Mouse (Mus musculus) right cerebral cortex, adult 18-20 months (tissue): ENCODE measurements around the gene Iqschfp.

ENCODE experiments used
- DNase-seq: peaks from one replicate; pipeline ENCODE4 v3.0.0; 2022; ENCODE audit warnings: mixed read lengths

Gene Iqschfp

DNA sequence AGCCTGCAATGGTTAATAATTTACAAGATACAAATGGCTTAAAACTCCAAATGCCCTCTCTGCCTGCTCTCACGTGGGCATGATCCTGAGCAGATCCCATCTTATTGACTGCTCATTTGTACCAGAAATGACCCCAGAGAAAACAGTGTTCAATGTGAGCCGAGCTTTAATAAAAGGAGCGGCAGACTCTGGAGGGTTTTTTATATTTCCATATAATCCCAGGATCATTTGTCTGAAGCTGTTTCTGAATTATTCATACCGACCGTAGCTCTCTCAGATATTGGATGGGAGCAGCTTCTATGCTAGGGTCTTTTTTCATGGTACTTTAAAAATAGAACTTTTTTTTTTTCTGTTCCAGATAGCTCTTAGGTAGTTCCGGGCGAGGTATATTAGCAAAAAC lies 67.6 kb downstream of the Iqschfp start:
- DNase-seq = no peak

DNA sequence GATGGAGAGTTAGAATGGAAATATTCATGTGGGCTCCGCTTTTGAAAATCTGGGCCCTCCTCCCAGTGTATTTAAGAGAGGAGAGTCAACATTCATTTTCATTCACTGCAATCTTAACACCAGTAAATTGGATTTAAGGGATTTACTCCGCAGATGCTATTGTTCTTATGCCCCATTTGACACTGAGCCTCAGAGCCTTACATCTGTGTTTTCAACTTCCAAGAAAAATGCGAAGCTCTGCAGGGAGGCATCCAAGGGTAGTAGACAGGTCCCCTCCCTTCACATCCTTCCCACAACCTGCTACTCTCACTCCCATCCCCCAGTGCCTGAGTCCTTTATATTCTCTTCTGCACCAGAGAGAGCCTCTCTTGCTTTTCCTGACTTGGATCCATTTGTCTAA lies 68.1 kb downstream of the Iqschfp start:
- no peak for DNase-seq

DNA sequence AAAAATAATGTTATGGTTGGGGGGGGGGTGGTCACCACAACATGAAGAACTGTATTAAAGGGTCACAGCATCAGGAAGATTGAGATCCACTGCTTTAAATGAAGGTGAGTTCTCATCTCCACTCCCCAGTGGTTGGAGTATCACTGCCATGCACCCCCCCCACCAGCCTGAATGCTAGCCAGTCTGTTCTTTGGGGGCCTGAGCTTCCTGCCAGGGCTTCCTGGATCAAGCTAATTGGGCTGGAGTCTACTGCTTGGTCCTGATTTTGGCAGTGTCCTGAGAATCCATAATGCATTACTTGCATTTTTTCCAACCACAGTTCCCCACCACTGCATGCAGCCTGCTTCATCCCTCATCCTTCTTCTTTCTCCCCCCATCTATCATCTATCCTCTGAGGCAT lies 68.7 kb downstream of the Iqschfp start:
- DNase-seq = no peak

DNA sequence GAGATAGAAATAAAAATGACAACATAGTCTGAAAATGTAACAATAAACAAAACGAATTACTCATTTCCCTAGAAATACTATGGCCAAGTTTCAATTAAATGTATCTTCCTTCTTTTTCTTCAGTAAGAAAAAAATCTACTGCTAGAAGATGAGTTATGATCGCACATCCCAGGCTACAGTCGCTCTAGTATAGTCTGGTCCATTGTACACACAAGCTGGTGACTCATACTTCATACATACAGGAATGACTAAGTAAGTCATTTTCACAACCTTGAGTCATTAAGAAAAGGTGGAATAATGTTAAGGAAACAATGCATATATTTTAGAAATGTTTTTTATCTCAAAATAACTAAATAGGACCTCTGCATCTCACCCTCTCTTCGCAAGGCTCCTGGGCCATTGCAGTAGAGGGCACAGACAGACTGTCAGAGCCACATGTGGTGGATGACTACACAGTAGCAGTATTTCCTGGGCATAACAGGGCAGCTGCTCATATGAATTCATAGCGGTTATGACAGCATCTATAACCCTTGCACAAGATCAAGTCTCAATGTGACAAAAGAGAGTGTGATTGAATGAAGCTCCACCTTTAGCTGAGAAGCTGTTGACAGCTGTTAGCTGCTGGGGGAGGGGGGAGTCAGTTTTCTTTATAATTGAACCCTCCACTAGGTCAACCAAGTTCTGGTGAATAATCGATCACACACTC lies 70.1 kb downstream of the Iqschfp start:
- DNase-seq = no peak

DNA sequence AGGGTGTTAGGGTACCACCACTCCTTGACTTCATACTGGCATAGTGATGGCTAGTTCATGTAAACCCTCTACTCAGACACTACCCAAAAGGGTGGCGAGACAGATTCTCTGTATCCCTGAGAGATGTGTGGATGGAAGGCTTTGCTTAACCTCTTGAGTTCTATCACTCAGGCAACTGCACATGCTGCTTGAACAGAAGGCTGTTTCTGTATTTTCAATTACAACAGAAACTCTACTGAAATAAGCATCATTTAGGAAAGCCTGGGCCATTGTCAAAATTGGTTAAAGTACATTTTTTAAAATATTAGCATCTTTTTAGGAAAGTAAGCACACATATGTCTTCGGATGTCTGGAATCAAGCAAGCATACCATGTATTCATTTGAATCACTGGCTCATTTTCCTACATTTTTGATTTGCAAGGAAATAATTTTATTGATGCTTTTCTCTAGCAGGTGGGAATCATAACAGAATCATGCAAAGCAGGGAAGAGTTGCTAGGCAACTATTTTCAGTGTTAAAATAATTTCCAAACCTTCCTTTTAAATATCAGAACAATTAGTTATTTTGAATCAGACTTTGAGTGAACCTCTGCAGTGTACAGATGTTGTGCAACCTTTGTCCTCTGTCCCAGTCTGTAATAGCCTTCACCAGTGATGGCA lies 82.4 kb downstream of the Iqschfp start:
- DNase-seq = no peak

DNA sequence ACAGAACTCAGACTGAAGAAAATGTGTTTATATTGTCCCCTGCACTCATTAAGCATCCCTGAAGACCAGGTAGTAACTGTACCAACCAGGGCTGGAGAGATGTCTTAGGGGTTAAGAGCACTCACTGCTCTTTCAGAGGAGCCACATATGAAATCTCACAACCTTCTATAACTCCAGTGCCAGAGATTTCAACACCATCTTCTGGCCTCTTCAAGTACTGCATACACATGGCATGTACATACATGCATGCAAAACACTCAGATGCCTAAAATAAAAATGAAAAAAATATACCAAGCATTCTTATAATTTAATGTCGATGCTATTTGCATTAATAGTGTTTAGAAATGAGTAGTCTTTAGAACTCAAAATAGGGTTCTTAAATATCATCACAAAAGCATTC lies 88.0 kb downstream of the Iqschfp start:
- no peak for DNase-seq

DNA sequence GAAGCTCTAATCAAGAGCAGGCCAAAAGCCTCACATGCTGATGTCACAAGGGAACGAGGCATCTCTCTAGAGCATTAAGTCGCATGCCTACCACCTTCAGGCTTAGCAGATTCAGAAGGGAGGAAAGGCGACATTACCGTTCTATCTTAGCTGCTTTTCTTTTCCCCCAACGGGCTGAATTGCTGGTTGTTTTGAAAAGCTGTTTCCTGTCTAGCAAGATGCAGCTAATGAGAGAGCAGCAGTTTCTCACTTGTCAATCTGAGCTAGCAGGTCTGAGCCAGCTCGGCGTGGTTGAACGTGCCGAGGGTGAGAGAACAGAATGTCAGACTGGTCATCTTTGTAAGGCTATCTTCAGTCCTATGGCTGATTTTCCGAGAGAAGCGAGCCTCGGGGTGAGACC lies 91.3 kb downstream of the Iqschfp start:
- DNase-seq = no peak

DNA sequence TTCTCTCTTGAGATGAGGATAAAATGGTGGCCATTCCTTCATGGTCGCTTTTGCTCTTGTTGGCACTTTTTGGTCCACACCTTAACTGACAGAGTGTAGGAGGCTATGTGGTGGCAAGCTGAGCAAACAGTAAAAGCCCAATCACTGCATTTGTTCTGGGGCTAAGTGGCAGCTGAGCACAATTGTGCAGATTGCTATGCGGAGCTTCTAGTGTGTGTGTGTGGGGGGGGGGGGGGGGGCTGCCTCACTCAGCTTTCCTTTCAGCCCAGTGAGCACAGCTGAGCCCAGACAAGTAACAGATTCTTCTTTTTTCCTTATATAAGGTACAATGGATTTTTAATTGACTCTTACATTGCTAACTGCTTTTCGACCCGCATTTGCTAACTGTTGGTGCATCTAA lies 110.4 kb downstream of the Iqschfp start:
- peak; percentile 2 for DNase-seq

DNA sequence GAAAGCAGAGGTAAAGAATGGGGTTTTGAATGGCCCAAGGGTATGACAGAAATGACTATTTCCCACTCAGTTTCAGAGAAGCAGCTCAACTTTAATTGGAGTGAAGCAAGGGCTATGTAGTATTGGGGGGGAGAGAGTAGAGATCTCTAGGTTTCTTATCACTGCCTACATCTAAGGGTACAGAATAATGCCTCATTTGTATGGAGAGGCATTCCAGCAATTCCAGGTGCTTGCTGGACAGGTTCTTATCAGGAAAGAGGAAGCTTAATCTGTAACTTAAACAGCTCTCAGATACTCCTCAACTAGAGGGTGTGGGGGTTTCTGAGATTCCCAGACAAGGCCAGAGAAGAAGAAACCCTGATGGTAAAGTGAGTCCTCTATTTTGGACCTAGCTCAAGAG lies 120.3 kb downstream of the Iqschfp start:
- DNase-seq = no peak

DNA sequence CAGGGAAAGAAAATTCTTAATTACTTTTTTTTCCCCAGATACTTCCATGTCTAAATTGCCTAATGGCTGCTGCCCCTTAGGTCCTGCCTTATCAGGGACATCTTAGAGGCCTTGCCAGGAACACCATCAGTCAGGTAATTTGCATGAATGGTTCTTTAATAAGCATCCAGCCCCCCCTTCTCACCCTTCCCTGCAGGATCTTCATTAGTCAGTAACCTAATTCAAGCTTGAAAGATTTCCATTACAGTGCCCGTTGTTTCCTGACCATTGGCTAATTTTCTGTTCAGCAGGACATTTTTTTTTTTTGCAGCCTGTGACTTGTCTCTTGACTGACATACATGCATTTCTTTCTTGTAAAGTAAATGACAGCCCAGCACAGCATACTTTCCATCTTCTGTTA lies 123.8 kb downstream of the Iqschfp start:
- DNase-seq = no peak

DNA sequence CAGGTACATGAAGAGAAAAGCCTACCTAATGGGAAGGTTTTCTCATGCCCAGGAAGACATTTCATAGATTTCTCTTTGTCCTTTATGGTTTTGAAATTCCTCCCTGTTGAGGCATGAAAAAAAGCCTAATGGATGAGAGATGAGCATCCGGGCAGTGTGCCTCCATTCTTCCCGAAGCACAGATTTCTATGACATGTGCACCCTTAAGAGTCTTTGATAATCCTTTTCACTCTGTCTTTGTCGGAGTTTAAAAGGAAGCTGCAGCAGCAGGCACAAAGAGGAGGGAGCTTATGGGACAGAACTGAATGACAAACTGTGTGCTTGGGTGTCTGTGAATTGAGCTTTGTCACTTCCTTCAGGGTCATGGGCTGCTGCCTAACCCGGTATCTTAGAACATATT lies 127.4 kb downstream of the Iqschfp start:
- DNase-seq = no peak

DNA sequence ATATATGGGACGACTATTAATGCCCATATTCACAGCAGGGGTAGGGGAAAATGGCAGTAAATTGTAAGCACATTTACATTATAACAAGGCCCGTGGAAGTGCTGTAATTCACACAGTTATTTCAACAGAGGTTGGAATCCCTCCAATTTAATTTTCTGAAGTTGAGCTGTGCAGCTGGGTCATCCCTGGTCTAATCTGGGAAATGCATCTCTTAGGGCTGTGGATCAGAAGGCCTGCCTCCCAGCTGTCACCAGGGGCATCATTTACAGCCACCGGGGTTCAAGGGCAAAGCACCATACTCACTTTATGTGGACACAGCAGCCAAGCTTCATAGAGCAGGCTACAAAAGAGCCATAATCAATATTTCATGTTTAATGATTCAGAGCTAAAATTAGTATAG lies 144.1 kb downstream of the Iqschfp start:
- no peak for DNase-seq

DNA sequence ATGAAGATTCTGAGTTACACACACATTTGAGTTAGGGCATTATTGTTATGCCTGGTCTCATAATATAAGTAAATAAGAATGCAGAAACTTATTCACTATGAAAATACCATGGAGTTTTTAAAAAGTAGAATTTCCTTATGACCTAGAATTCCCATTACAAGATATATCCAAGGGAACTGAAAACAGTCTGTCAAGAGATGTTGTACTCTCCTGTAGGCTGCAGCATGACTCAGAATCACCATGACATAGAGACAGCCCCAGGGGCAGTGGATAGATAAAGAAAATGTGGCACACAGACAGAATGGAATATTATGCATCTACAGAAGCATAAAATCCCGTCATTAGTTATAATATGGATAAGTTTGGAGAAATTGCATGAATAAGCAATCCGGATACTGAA lies 150.9 kb downstream of the Iqschfp start:
- DNase-seq = no peak

DNA sequence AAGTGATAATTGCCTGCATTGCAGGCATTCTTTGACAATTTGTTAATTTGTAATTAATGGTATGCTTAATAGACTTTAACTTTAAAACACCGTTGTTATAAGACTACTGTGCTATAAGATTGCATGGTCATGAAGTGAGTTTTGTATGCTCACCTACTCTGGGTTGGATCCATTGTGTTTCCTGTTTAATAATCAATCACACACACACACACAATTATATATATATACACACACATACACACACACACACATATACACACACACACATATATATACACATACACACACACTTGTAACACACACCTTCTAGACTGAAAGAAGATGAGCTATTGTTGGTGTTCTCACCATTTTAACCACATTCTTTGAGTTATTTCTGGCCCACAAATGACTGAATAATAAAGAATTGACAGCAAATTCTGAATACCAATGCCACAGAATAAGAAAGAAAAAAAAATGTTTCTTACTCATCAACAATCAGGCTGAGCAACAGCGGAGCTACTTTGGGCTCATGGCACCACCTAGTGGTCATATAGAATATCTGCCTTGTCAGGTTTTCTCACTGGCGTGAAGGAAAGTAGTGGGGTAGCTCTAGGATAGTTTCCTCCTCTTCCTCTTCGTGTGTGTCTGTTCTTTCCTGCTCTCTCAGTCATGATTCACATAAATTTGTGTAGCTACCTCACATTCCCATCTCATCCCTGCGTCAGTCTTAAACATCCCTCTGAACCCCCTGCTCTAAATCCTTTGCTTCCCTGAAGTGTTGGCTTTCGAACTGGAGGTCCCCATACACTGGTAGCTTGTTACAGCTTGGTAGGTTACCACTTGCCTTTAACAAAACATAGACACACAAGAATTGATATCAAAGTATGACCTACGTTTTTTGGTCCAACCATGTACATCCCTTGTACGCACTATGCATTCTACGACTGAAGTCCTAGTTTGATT lies 153.7 kb downstream of the Iqschfp start:
- peak; percentile 60 for DNase-seq

DNA sequence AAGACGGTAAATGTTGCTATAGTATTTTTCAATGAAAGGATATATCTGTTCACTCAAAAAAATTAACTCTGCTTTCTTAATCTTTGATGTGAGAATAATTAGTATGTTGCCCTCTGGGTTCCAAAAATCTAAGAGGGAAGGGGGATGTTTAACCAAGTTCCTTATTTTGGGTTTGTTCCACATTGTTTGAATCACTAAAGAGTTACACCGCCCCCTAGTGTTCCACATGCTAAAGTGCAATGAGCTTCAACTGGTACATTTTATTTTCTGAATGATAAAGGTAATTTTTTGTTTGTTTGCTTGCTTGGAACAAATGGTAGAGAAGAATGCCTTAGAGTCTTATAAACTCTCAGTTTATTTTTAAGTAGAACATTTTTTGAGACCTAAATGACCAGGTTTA lies 161.5 kb downstream of the Iqschfp start:
- no peak for DNase-seq

DNA sequence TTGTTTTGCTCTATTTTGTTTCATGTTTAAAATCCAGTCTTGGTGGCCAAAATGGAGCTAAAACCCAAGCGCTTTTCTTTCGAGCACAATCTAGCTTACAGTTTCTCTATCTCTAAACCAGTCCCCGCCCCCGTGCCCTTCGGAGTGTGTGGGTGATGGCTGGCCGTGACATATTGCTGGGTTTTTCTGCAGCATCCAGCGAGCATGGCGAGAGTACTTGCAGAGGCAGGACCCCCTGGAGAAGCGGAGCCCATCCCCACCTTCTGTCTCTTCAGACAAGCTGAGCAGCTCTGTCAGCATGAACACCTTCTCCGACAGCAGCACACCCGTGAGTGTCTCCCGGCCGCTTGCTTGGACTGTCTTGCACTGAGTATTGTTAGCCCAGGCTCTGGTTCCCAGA lies 163.0 kb downstream of the Iqschfp start:
- DNase-seq = peak; percentile 71

DNA sequence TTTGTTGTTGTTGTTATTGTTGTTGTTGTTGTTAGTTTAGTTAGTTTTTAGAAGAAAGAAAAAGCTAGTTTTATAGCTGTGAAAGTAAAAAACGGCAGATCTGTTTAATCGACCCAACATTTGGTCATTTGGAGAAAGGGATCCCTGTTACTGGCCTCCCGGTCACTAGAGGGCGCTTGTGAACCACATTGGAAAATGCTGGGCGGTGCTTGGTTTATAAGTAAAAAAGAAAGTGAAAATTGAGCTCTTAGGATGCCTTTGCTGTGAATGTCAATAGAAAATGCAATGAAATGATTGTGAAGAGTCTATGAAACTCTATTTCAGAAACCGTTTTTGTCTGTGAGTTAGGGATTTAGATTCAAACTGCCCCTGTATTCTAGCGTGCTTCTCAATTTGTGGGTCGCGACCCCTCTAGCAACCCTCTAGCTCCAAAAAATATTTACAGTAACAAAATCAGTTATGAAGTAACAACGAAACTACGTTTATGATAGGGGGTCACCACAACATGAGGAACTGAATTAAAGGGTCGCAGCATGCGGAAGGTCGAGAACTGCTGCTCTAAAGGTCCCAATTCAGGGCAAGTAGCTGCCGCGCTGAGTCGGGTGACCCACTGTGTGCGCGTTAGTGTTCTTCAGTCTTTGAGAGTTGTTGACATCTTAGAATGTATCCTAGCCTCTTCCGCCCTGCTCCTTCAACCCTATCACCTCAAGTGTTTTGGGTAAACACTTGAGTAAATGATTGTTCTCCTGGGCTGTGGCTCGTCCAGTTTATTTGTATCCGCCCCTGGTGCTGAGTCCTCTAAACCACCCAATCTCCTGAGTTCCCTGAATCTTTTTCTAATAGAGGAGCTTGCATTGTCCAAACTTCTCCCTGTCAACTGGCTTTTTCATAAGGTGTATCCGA lies 164.6 kb downstream of the Iqschfp start:
- DNase-seq = peak; percentile 75

DNA sequence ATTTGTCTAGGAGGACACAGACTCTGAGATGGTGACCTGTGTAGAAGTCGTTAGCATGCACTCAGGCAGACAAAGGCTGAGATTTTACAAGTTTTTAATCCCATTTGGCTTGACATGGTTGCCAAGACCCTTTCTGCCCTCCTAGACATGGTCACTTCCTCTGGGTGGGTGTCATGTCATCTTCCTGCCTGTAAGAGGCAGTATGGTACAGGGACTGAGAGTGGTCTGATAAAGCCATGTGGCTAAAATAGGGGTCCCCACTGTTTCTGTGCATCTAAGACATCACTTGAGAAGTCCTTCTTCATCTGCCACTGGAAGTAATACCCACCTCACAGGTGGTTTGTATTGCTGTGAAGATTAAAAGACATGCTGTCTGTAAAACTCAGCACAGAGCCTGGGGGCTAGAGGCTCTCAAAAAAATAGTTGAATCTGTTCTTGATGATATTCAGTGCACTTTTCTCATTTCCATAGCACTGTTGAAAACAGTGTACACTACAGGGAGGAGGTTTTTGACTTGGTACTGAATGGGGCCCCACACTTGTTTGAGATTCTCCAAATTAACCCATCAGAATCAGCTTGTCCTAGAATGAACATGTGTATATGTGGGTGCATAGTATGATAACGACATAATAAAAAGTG lies 167.2 kb downstream of the Iqschfp start:
- no peak for DNase-seq

DNA sequence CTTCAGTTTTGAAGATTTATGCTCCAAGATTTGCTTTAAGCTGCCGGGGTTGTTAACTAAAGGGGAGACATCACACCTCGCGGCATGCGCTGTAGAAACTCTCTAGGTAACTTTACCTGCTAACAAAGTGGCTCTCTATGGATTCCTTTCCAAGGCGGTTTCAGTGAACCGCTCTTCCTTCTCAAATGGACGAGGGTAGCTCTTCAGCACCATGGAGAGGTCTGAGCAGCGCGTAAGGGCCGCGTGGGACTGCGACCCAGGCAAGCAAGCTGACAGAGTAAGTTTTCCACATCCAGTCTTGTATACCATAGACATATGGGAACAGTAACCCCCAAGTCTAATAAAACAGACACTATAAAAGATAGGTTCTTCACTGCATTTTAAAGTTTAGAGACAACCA lies 172.7 kb downstream of the Iqschfp start, which contains the start of gene Schip1:
Schip1 (plus strand) TSS at position 72 of the 400 bp plus-strand sequence.
- DNase-seq = no peak

DNA sequence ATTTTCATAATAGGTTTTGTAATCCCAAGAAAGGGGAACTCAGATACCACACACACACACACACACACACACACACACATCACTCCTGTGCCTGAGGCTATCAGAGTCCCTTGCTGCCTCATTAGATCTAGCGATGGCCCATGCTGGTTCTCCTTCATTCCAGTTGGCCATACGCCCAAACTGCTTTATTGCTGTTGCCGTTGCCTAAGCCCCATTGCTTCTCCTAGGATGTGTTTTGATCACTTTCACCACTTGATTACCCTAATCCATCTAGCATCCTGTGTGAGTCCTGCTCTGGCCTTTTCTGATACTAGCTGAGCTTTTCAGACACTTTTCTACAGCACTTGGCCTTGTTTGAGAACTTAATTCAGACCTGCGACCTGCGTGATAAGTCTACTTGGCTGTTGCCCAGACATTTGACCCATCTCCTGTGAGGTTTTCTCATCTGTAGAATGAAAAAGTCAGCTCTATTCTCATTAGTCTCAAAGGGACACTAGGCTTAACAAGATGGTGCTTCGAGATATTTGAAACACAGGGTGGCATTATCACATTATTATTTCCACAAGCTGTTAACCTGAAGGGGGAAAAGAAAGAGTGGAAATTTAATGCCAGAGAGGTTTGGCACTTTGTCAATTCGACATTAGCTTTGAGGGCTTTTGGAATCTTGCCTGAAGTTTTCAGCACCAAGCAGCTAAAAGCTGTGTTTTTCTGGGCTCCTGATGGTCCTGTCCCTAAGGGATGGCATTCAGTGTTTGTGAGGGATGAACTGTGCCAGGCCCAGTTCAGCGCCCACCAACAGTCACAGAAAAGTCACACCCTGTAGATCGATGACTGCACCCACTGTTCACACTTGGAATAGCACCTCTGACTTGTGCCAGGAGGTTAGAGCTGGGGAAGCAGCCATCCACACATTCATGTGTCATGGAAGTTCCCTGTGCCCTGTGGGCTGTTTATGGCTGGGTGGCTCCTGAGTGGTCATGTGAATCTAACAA lies 179.7 kb downstream of the Iqschfp start:
- DNase-seq = no peak

DNA sequence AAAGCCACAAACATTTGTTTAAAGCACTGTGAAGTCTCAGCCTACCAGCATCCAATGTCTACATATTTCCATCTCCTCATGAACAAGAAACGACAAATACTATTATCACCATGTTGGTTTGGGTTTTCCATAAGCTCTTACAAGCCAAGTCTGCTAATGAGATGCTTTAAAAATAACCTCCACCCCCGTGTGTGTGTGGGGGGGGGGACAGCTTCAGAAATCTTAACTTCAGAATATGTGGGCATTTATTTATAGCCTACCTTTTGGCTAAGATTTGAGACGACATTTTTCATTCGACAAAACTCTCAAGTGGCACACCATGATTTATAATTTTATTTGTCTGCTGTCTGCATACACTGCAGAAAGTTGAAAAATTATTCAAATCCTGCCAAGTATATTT lies 185.4 kb downstream of the Iqschfp start:
- DNase-seq = no peak
